Mouse (Mus musculus) stomach, postnatal 0 days (tissue): ENCODE measurements around the gene Gsg1l.

Experiments used
- CTCF ChIP-seq: IDR thresholded peaks from 2 replicates; pipeline ENCODE4 v1.5.1; 2016; ENCODE audit warnings: antibody characterized with exemption, low read depth, mild to moderate bottlenecking, moderate library complexity
- EP300 ChIP-seq: optimal IDR thresholded peaks from 2 replicates; pipeline ENCODE3; 2016; ENCODE audit warnings: antibody characterized with exemption

- TF ChIP-seq CTCF = no peak
- TF ChIP-seq EP300 = no peak
Observed at GRCm38 (mm10) chr7:125996151-125996550, 86.1 kb downstream of the Gsg1l start.
